Mouse (Mus musculus) embryonic fibroblast, embryonic 13.5 days (primary cell): ENCODE measurements around the gene Slc4a4.

ENCODE experiments used
- CTCF ChIP-seq: IDR thresholded peaks from 2 replicates; pipeline ENCODE4 v1.5.1; 2011; ENCODE audit warnings: mild to moderate bottlenecking, control low read depth, low read length, moderate library complexity, borderline replicate concordance; ENCODE audit not compliant: insufficient read depth
- POLR2A ChIP-seq: IDR thresholded peaks from 2 replicates; pipeline ENCODE4 v1.6.1; 2011; ENCODE audit warnings: low read depth, mild to moderate bottlenecking, control low read depth, low read length, moderate library complexity

DNA sequence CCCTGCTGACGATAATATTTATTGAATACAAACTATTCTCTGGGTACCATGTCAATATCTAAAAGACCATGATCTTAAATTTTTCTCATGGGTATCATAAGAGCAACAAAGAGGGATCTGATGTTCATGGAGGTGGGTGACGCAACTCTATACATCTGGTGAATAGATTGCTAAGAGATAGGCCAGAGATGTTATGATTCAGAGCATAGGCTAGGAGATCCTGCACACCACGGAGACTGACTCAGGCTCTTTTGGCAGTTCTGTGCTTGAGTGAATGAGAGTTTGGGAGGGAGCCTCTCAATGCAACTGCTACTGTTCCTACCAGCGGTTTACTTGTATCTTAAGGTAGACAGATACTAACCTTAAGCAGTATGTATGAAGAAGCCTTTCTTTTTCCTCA, 79.9 kb downstream of the Slc4a4 start:
- TF ChIP-seq CTCF (no peak), POLR2A (no peak)
